Mouse (Mus musculus): ENCODE results near the gene Layn. TPM values are rescaled to one million over a fixed set of nuclear protein-coding genes. Genes with fewer than 3 reads are reported as not detected.

Gene Layn
- 0.48 TPM for polyA plus RNA-seq (2014; fragmentation: Illumina TruSeq; extraction: RNeasy Lipid Tissue Mini Kit (QIAGEN cat#74804); ENCODE audit: low replicate concordance)

DNA sequence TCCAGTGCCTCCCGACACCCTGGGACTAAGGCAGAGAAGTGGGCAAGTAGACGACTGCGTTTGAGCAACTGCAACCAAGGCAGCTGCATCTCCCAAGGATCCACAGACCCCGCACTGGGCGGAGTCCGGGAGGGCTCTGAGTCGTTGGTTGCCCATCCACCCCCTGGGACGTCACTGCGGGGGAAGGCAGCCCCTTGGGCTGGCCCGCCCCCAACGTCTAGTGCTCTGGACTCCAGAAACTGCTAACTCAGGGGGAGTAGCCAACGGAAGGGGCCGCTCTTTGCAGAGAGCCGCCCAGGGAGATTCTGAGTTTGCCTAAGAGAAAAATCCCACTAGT is at the start of gene Layn:
TSS of gene Layn (minus strand) at position 116 of the 337 bp plus-strand sequence.

DNA sequence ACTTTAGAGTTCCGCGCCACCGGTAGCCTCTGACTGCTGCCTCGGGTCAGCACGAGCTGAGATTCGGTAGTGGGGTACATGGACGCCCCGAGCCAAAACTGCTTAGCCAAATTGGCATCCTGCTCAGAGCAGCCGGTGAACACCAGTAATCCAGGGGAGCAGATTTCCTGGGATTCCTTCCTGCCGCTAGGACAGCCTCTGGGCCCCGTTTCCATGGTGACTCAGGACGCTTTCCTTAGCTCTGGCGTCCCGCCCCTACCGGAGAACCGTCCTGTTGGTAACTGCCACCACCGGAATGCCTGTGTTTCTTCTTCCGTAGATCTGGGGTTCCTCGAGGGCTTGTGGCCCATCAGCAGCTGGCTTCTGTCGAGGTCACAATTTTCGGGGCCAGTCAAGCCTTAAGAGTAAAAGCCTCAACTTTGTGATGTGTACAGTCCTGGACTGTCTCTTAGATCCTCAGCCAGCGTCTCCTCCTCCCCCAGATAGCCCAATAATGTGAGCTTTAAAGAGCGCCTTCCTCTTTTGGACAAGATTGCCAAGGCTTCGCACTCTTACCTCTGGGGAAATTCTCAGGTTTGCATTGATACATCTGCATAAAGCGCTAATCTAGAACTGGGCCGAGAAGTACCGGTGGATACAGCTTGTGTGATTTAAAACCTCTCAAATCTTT is 25.0 kb upstream of the Layn start, which contains the start of gene 4833427G06Rik:
TSS of gene 4833427G06Rik (minus strand) at position 323 of the 670 bp plus-strand sequence.

DNA sequence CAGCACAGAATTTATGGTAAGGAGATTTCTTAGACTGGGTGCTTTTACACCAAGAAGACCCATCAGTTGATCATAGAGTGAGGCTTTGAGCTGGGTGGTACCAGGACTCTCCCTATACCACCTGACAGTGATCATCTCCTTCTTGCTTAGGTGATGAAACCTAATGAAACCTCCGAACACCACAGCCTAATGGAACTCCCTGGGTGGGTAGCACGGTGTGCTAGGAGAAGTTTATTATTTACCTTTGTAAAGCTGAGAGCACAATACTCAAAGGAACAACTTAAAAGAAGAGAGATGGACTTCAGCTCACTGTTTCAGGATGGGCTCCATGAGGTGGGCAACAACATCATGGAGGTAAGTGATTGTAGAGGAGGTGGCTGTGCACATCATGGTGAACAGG is 16.3 kb downstream of the Layn start, which contains the start of gene Btg4:
TSS of gene Btg4 (plus strand) at position 301 of the 400 bp plus-strand sequence.

DNA sequence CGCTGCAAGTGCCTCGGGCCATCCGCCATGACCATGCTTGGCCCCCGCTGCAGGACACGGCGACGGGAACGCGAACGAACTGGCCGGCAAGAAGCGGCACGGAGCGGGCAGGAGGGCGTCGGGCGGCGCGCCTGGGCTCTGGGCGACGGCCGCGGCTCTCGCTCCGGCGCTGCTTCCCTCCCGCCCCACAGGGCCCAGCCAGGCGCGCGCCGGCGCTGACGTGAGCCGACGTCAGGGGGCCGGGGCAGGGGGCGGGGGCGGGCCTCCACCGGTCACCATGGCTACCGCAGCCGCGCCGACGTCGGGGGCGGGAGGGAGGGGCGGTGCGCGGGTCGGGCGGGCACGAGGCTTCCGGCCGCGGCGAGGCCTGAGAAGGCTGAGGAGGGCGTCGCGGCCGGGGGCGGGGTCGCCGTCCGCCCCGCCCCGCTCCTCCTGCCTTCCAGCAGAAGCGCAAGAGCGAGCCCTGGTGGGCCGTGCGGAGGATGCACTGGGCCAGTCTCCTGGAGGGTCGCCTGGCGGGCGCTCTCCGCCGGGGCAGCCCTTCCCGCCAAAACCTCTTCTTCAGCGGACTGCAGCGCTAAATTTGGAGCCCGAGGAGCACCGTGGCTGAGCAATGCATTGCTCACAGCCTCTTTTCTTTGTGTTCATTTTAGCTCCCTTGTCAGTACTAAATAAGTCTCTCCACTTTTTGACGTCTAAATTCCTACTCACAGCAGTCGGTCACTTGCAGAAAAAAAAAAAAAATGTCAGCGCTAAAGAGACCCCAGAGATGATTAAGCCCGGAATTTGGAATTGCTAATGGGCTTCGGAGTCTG is 67.8 kb downstream of the Layn start, which contains the start of gene Sik2:
TSS of gene Sik2 (minus strand) at position 233 of the 815 bp plus-strand sequence.

Other genes starting within 250 kb of the Layn start
- 11.5 TPM for gene Ppp2r1b, start 231.8 kb downstream of the Layn start, polyA plus RNA-seq (2014; fragmentation: Illumina TruSeq; extraction: RNeasy Lipid Tissue Mini Kit (QIAGEN cat#74804); ENCODE audit: low replicate concordance)
- gene Sik2, start 68.0 kb downstream of the Layn start, polyA plus RNA-seq (2014; fragmentation: Illumina TruSeq; extraction: RNeasy Lipid Tissue Mini Kit (QIAGEN cat#74804); ENCODE audit: low replicate concordance) = 5.9 TPM
- gene Btg4, start 16.2 kb downstream of the Layn start, polyA plus RNA-seq (2014; fragmentation: Illumina TruSeq; extraction: RNeasy Lipid Tissue Mini Kit (QIAGEN cat#74804); ENCODE audit: low replicate concordance) = not detected
- not detected for gene 4833427G06Rik, start 25.0 kb upstream of the Layn start, polyA plus RNA-seq (2014; fragmentation: Illumina TruSeq; extraction: RNeasy Lipid Tissue Mini Kit (QIAGEN cat#74804); ENCODE audit: low replicate concordance)
- gene Gm32742, start 88.4 kb upstream of the Layn start, polyA plus RNA-seq (2014; fragmentation: Illumina TruSeq; extraction: RNeasy Lipid Tissue Mini Kit (QIAGEN cat#74804); ENCODE audit: low replicate concordance) = 0.82 TPM
- gene Pou2af1, start 136.6 kb upstream of the Layn start, polyA plus RNA-seq (2014; fragmentation: Illumina TruSeq; extraction: RNeasy Lipid Tissue Mini Kit (QIAGEN cat#74804); ENCODE audit: low replicate concordance) = 27.3 TPM
- gene Colca2, start 201.5 kb upstream of the Layn start, polyA plus RNA-seq (2014; fragmentation: Illumina TruSeq; extraction: RNeasy Lipid Tissue Mini Kit (QIAGEN cat#74804); ENCODE audit: low replicate concordance) = 4.6 TPM

All from small intestine, adult 10 weeks (tissue).